In the genomic region with DNA sequence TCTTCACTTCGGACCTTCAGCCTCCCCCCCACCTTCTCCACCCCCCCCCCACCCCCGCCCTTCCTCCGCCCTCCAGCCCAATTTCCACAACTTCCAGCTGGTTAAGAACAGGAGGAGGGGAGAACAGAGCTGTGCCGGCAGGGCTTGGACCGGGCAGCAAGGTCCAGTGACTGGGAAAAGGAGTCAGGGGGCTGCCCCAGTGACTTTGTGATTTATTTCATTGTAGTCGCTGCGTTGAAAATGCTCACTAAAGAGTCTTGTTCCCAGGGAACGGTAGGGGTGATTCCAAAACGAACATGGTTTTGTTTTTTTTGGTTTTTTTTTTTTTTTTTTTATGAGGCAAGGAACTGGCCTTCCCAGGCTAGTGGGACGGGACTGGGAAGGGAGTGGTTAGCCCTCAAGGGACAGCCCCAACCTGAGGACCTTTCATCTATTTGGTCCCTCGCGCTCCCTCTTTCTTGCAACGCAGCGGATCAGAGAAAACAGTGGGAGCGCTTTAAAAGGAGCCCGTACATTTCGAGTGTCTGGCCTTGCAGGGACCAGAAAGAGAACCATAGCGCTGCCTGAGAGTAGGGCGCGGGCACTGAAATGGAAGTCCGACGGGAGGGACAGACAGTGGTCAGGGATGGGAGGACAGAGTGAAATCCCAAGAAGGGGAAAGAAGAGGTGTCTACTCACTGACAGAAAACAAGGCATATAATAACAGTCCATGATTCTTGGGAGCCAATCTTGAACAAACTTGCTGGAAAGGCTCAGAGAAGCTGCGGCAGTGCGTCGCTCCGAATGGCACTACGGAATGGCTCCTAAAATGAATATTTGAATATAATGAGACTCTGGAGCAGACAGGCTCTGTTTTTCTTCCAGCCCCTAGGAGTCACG, we compare ENCODE assay signal across 8 mouse cellular contexts. TPM values are rescaled to one million over a fixed set of nuclear protein-coding genes. Genes with fewer than 3 reads are reported as not detected.
DNase-seq lines count a peak whose midpoint lies in the region; ATAC-seq lines count a peak whose summit lies in the region.

No protein-coding gene starts in this region.

- peak; percentile 10 to 25 for DNase-seq in cerebellum, postnatal 10 days
- DNase-seq in cerebellum, postnatal 4 days (ENCODE audit: low spot score in 2 of 2), result no peak
- DNase-seq in liver, embryonic 13.5 days, result no peak
- DNase-seq in yolk sac, embryonic 10.5 days (ENCODE audit: low spot score), result peak; percentile 29
- no peak for DNase-seq in left cerebral cortex, adult 18-20 months (ENCODE audit: low spot score in 2 of 2)
- DNase-seq in ovary, adult 18-20 months (ENCODE audit: low spot score), result no peak

- WGBS in embryonic facial prominence, embryonic 12.5 days, result under 1% methylated on average over 28 of the region's 28 CpGs
- WGBS in hindbrain, embryonic 13.5 days, result under 1% methylated on average over 28 of the region's 28 CpGs
- 2% methylated on average over 28 of the region's 28 CpGs for WGBS in liver, embryonic 13.5 days (ENCODE audit: insufficient replicate concordance)

- H3K36me3 ChIP-seq in embryonic facial prominence, embryonic 12.5 days, result peaks cover 16% of the 10 kb centered on the region
- no peaks in the 10 kb centered on the region for H3K36me3 ChIP-seq in hindbrain, embryonic 13.5 days
- H3K36me3 ChIP-seq in liver, embryonic 13.5 days, result no peaks in the 10 kb centered on the region

- peak overlapping the region; percentile 72 for H3K4me2 ChIP-seq in embryonic facial prominence, embryonic 12.5 days (replicated peaks)
- H3K4me2 ChIP-seq in hindbrain, embryonic 13.5 days, result peak overlapping the region; percentile 87
- H3K4me2 ChIP-seq in liver, embryonic 13.5 days, result peak overlapping the region; percentile 70

- ATAC-seq in embryonic facial prominence, embryonic 12.5 days (ENCODE audit: insufficient number of reproducible peaks, insufficient read depth, low FRiP score, low TSS enrichment), result no peak
- no peak for ATAC-seq in hindbrain, embryonic 13.5 days (ENCODE audit: low FRiP score)
- 0 out of 2 replicates have a peak, but pooled peaks have one; percentile 5 for ATAC-seq in liver, embryonic 13.5 days (ENCODE audit: low read depth)

- peak overlapping the region; percentile 88 for H3K27ac ChIP-seq in embryonic facial prominence, embryonic 12.5 days
- H3K27ac ChIP-seq in hindbrain, embryonic 13.5 days, result no peak overlapping the region
- no peak overlapping the region for H3K27ac ChIP-seq in liver, embryonic 13.5 days

- peaks cover 22% of the 10 kb centered on the region for H3K27me3 ChIP-seq in embryonic facial prominence, embryonic 12.5 days
- H3K27me3 ChIP-seq in hindbrain, embryonic 13.5 days, result peaks cover 97% of the 10 kb centered on the region
- H3K27me3 ChIP-seq in liver, embryonic 13.5 days, result peaks cover 89% of the 10 kb centered on the region

- H3K9ac ChIP-seq in embryonic facial prominence, embryonic 12.5 days, result peak overlapping the region; percentile 67
- peak overlapping the region; percentile 63; the same call in 1 of the 2 replicates for H3K9ac ChIP-seq in hindbrain, embryonic 13.5 days
- H3K9ac ChIP-seq in liver, embryonic 13.5 days, result peak overlapping the region; percentile 24; the same call in 1 of the 2 replicates

- H3K9me3 ChIP-seq in embryonic facial prominence, embryonic 12.5 days, result no peaks in the 10 kb centered on the region
- no peaks in the 10 kb centered on the region for H3K9me3 ChIP-seq in hindbrain, embryonic 13.5 days
- H3K9me3 ChIP-seq in liver, embryonic 13.5 days (replicated peaks), result no peaks in the 10 kb centered on the region

- H3K4me1 ChIP-seq in embryonic facial prominence, embryonic 12.5 days, result peaks cover 33% of the 10 kb centered on the region
- peaks cover 53% of the 10 kb centered on the region for H3K4me1 ChIP-seq in hindbrain, embryonic 13.5 days (replicated peaks)
- peaks cover 23% of the 10 kb centered on the region for H3K4me1 ChIP-seq in liver, embryonic 13.5 days (replicated peaks)

- peak overlapping the region; percentile 60 for H3K4me3 ChIP-seq in embryonic facial prominence, embryonic 12.5 days
- peak overlapping the region; percentile 57 for H3K4me3 ChIP-seq in hindbrain, embryonic 13.5 days
- H3K4me3 ChIP-seq in liver, embryonic 13.5 days (replicated peaks), result peak overlapping the region; percentile 56

RNA-seq across cellular contexts. Expression of gene Bmp4, which starts 3.8 kb away (rescaled TPM):
- 41.5 and 45.7 TPM in 2 replicates for polyA plus RNA-seq in embryonic facial prominence, embryonic 12.5 days (2016; fragmentation: Nextera tagmentation; extraction: Ambion mirVana)
- polyA plus RNA-seq in hindbrain, embryonic 13.5 days (2015; fragmentation: Nextera tagmentation; extraction: Ambion mirVana), result 3.2 and 4.1 TPM in 2 replicates
- 1.4 TPM in 2 replicates for polyA plus RNA-seq in liver, embryonic 13.5 days (2015; fragmentation: Nextera tagmentation; extraction: Ambion mirVana)
- total RNA-seq in left cerebral cortex, adult 18-20 months (2021), result 1 to 10 TPM; 4.2 to 6.0 TPM

RNA-seq across cellular contexts. Expression of gene Gm15217, which starts 7.5 kb away (rescaled TPM):
- 0.23 and 0.36 TPM in 2 replicates for polyA plus RNA-seq in embryonic facial prominence, embryonic 12.5 days (2016; fragmentation: Nextera tagmentation; extraction: Ambion mirVana)
- polyA plus RNA-seq in hindbrain, embryonic 13.5 days (2015; fragmentation: Nextera tagmentation; extraction: Ambion mirVana), result not detected in 2 replicates
- polyA plus RNA-seq in liver, embryonic 13.5 days (2015; fragmentation: Nextera tagmentation; extraction: Ambion mirVana), result not detected in 2 replicates
- not detected for total RNA-seq in left cerebral cortex, adult 18-20 months (2021)

Comparison
In these comparisons a context has a peak if more than half of its experiments do, and no peak if none do; other contexts are left out.
1. DNase-seq: peak in cerebellum, postnatal 10 days (2 of 2) and yolk sac, embryonic 10.5 days (single experiment); none in cerebellum, postnatal 4 days (0 of 2), liver, embryonic 13.5 days (single experiment), left cerebral cortex, adult 18-20 months (0 of 2) and ovary, adult 18-20 months (single experiment).
2. Peak in every context shown above with its lines, with median percentiles within 50 percentile points of each other: H3K4me2 ChIP-seq, H3K4me3 ChIP-seq and H3K9ac ChIP-seq.